Mouse (Mus musculus): ENCODE data around the gene Zswim9. TPM values are rescaled to one million over a fixed set of nuclear protein-coding genes. Genes with fewer than 3 reads are reported as not detected.

Gene Zswim9
- polyA plus RNA-seq, 1 experiment from 2014 or later, result 10.3 TPM

GRCm38 (mm10) chr7:13277833-13278232 is 688 bp downstream of the Zswim9 start:
- Histone ChIP-seq H3K4me2 (ENCODE audit: low read length) (peak overlapping the region; percentile 85), H3K4me1 (ENCODE audit: control insufficient read depth, insufficient read depth, low read depth, low read length) (peaks cover 8% of the 10 kb centered on the region), H3K36me3 (ENCODE audit: control insufficient read depth, insufficient read depth, low read length) (peaks cover 28% of the 10 kb centered on the region), H3K27me3 (replicated peaks; ENCODE audit: control insufficient read depth, insufficient read depth, low read length) (no peaks in the 10 kb centered on the region), H3K27ac (ENCODE audit: low read depth, low read length) (peak overlapping the region; percentile 91), H3K9ac (ENCODE audit: low read depth, low read length) (peak overlapping the region; percentile 92), H3K9me3 (ENCODE audit: control insufficient read depth, low read length) (no peaks in the 10 kb centered on the region), H3K4me3 (ENCODE audit: low read length) (peak overlapping the region; percentile 84)
- no peak; the same call in none of the 2 replicates for ATAC-seq
- 29% methylated on average over 2 of the region's 2 CpGs for WGBS

- ATAC-seq, result no peak
- peak within 1 kb of the TSS; percentile 85 for H3K4me2 ChIP-seq (ENCODE audit: low read length)
- peak within 1 kb of the TSS; percentile 91 for H3K27ac ChIP-seq (ENCODE audit: low read depth, low read length)
- H3K9ac ChIP-seq (ENCODE audit: low read depth, low read length), result peak within 1 kb of the TSS; percentile 92
- WGBS, result 98% methylated on average over 16 of the region's 16 CpGs
- no peaks in the 10 kb centered on the region for H3K9me3 ChIP-seq (ENCODE audit: control insufficient read depth, low read length)
- peaks cover 8% of the 10 kb centered on the region for H3K4me1 ChIP-seq (ENCODE audit: control insufficient read depth, insufficient read depth, low read depth, low read length)
- H3K36me3 ChIP-seq (ENCODE audit: control insufficient read depth, insufficient read depth, low read length), result peaks cover 28% of the 10 kb centered on the region
- H3K4me3 ChIP-seq (ENCODE audit: low read length), result peak within 1 kb of the TSS; percentile 84
- H3K27me3 ChIP-seq (replicated peaks; ENCODE audit: control insufficient read depth, insufficient read depth, low read length), result no peaks in the 10 kb centered on the region
Measured at GRCm38 (mm10) chr7:13277081-13277480, 1.4 kb downstream of the Zswim9 start, which contains the start of gene Lig1. Gene Lig1, plus strand, starts transcription at chr7:13277283.

GRCm38 (mm10) chr7:13271704-13272103 is 6.8 kb downstream of the Zswim9 start:
- no peak for ATAC-seq
- Histone ChIP-seq H3K4me2 (ENCODE audit: low read length) (no peak overlapping the region), H3K4me3 (ENCODE audit: low read length) (no peak overlapping the region), H3K9me3 (ENCODE audit: control insufficient read depth, low read length) (no peaks in the 10 kb centered on the region), H3K9ac (ENCODE audit: low read depth, low read length) (no peak overlapping the region), H3K36me3 (ENCODE audit: control insufficient read depth, insufficient read depth, low read length) (peaks cover 20% of the 10 kb centered on the region), H3K27ac (ENCODE audit: low read depth, low read length) (no peak overlapping the region), H3K27me3 (replicated peaks; ENCODE audit: control insufficient read depth, insufficient read depth, low read length) (no peaks in the 10 kb centered on the region), H3K4me1 (ENCODE audit: control insufficient read depth, insufficient read depth, low read depth, low read length) (no peaks in the 10 kb centered on the region)
- WGBS, result 78% methylated on average over 1 of the region's 1 CpGs

GRCm38 (mm10) chr7:13269394-13269793 is 9.1 kb downstream of the Zswim9 start:
- no peaks in the 10 kb centered on the region for H3K4me1 ChIP-seq (ENCODE audit: control insufficient read depth, insufficient read depth, low read depth, low read length)
- no peaks in the 10 kb centered on the region for H3K27me3 ChIP-seq (replicated peaks; ENCODE audit: control insufficient read depth, insufficient read depth, low read length)
- H3K4me3 ChIP-seq (ENCODE audit: low read length), result no peak overlapping the region
- no peaks in the 10 kb centered on the region for H3K9me3 ChIP-seq (ENCODE audit: control insufficient read depth, low read length)
- H3K4me2 ChIP-seq (ENCODE audit: low read length), result no peak overlapping the region
- no peak overlapping the region for H3K9ac ChIP-seq (ENCODE audit: low read depth, low read length)
- no peak for ATAC-seq
- no peak overlapping the region for H3K27ac ChIP-seq (ENCODE audit: low read depth, low read length)
- 60% methylated on average over 11 of the region's 11 CpGs for WGBS
- peaks cover 2% of the 10 kb centered on the region; the same call in 1 of the 2 replicates for H3K36me3 ChIP-seq (ENCODE audit: control insufficient read depth, insufficient read depth, low read length)

GRCm38 (mm10) chr7:13268749-13269260 is 9.7 kb downstream of the Zswim9 start:
- Histone ChIP-seq H3K4me2 (ENCODE audit: low read length) (no peak overlapping the region), H3K9me3 (ENCODE audit: control insufficient read depth, low read length) (no peaks in the 10 kb centered on the region)
- no peak for ATAC-seq

GRCm38 (mm10) chr7:13264396-13264795 is 14.1 kb downstream of the Zswim9 start:
- no peak overlapping the region for H3K4me2 ChIP-seq (ENCODE audit: low read length)
- H3K4me1 ChIP-seq (ENCODE audit: control insufficient read depth, insufficient read depth, low read depth, low read length), result no peaks in the 10 kb centered on the region
- no peak overlapping the region for H3K27ac ChIP-seq (ENCODE audit: low read depth, low read length)
- H3K4me3 ChIP-seq (ENCODE audit: low read length), result no peak overlapping the region
- no peak for ATAC-seq
- no peak overlapping the region for H3K9ac ChIP-seq (ENCODE audit: low read depth, low read length)
- no peaks in the 10 kb centered on the region for H3K27me3 ChIP-seq (replicated peaks; ENCODE audit: control insufficient read depth, insufficient read depth, low read length)
- no peaks in the 10 kb centered on the region; the same call in none of the 2 replicates for H3K36me3 ChIP-seq (ENCODE audit: control insufficient read depth, insufficient read depth, low read length)
- H3K9me3 ChIP-seq (ENCODE audit: control insufficient read depth, low read length), result no peaks in the 10 kb centered on the region
- WGBS, result 43% methylated on average over 2 of the region's 2 CpGs

More at GRCm38 (mm10) chr7:13268749-13269260, 9.7 kb downstream of the Zswim9 start:
- H3K27ac ChIP-seq (ENCODE audit: low read depth, low read length), result no peak overlapping the region
- no peaks in the 10 kb centered on the region for H3K27me3 ChIP-seq (replicated peaks; ENCODE audit: control insufficient read depth, insufficient read depth, low read length)
- no peak overlapping the region for H3K9ac ChIP-seq (ENCODE audit: low read depth, low read length)
- no peaks in the 10 kb centered on the region for H3K4me1 ChIP-seq (ENCODE audit: control insufficient read depth, insufficient read depth, low read depth, low read length)
- 87% methylated on average over 4 of the region's 4 CpGs for WGBS
- H3K4me3 ChIP-seq (ENCODE audit: low read length), result no peak overlapping the region
- H3K36me3 ChIP-seq (ENCODE audit: control insufficient read depth, insufficient read depth, low read length), result no peaks in the 10 kb centered on the region; the same call in 1 of the 2 replicates

- Histone ChIP-seq H3K27ac (ENCODE audit: low read depth, low read length) (no peak overlapping the region), H3K27me3 (replicated peaks; ENCODE audit: control insufficient read depth, insufficient read depth, low read length) (no peaks in the 10 kb centered on the region), H3K36me3 (ENCODE audit: control insufficient read depth, insufficient read depth, low read length) (no peaks in the 10 kb centered on the region; the same call in 1 of the 2 replicates), H3K4me1 (ENCODE audit: control insufficient read depth, insufficient read depth, low read depth, low read length) (no peaks in the 10 kb centered on the region), H3K4me2 (ENCODE audit: low read length) (no peak overlapping the region), H3K9me3 (ENCODE audit: control insufficient read depth, low read length) (no peaks in the 10 kb centered on the region), H3K4me3 (ENCODE audit: low read length) (no peak overlapping the region), H3K9ac (ENCODE audit: low read depth, low read length) (no peak overlapping the region)
- 81% methylated on average over 5 of the region's 5 CpGs for WGBS
- no peak for ATAC-seq
Measured at GRCm38 (mm10) chr7:13263851-13264250, 14.7 kb downstream of the Zswim9 start.

- Histone ChIP-seq H3K36me3 (ENCODE audit: control insufficient read depth, insufficient read depth, low read length) (no peaks in the 10 kb centered on the region; the same call in 1 of the 2 replicates), H3K9me3 (ENCODE audit: control insufficient read depth, low read length) (no peaks in the 10 kb centered on the region), H3K4me2 (ENCODE audit: low read length) (no peak overlapping the region), H3K27ac (ENCODE audit: low read depth, low read length) (no peak overlapping the region), H3K27me3 (replicated peaks; ENCODE audit: control insufficient read depth, insufficient read depth, low read length) (no peaks in the 10 kb centered on the region), H3K4me3 (ENCODE audit: low read length) (no peak overlapping the region), H3K4me1 (ENCODE audit: control insufficient read depth, insufficient read depth, low read depth, low read length) (no peaks in the 10 kb centered on the region), H3K9ac (ENCODE audit: low read depth, low read length) (no peak overlapping the region)
- peak; percentile 31 for ATAC-seq
- 46% methylated on average over 50 of the region's 50 CpGs for WGBS
Measured at GRCm38 (mm10) chr7:13260746-13261700, 17.5 kb downstream of the Zswim9 start.

- Histone ChIP-seq H3K4me3 (ENCODE audit: low read length) (no peak within 1 kb of the TSS), H3K4me1 (ENCODE audit: control insufficient read depth, insufficient read depth, low read depth, low read length) (no peaks in the 10 kb centered on the region), H3K4me2 (ENCODE audit: low read length) (no peak within 1 kb of the TSS), H3K36me3 (ENCODE audit: control insufficient read depth, insufficient read depth, low read length) (no peaks in the 10 kb centered on the region), H3K27ac (ENCODE audit: low read depth, low read length) (no peak within 1 kb of the TSS), H3K27me3 (replicated peaks; ENCODE audit: control insufficient read depth, insufficient read depth, low read length) (no peaks in the 10 kb centered on the region), H3K9ac (ENCODE audit: low read depth, low read length) (no peak within 1 kb of the TSS), H3K9me3 (ENCODE audit: control insufficient read depth, low read length) (no peaks in the 10 kb centered on the region)
- ATAC-seq, result no peak
Measured at GRCm38 (mm10) chr7:13212720-13213119, 65.8 kb downstream of the Zswim9 start, which contains the start of gene Vmn1r89. Gene Vmn1r89, plus strand, starts transcription at chr7:13213020.
